Mouse (Mus musculus) layer of hippocampus, postnatal 25 days (tissue): ENCODE measurements around the gene Fermt3. TPM values are rescaled to one million over a fixed set of nuclear protein-coding genes. Genes with fewer than 3 reads are reported as not detected.
A peak's percentile ranks its signal among the peaks of the same experiment; 100 is the strongest.
"Not testable (repeated sequence)": the region's sequence is repeated elsewhere in the genome, so short reads cannot be mapped to it uniquely, and the experiment has no call there.

Source experiments
- DNase-seq, 2 experiments: peaks; one replicate each; pipeline ENCODE4 v3.0.0; 2022; ENCODE audit warnings: mixed read lengths in 2 of 2, low spot score in 1 of 2; ENCODE audit errors: extremely low spot score in 1 of 2
- total RNA-seq, 2 experiments: library from RNA; stranded (reverse); gene quantifications; 2 replicates each; pipeline ENCODE4 v1.2.3; 2021

Fermt3 gene
- total RNA-seq, 2 experiments from 2014 or later: 4.3 to 4.6 TPM

DNA sequence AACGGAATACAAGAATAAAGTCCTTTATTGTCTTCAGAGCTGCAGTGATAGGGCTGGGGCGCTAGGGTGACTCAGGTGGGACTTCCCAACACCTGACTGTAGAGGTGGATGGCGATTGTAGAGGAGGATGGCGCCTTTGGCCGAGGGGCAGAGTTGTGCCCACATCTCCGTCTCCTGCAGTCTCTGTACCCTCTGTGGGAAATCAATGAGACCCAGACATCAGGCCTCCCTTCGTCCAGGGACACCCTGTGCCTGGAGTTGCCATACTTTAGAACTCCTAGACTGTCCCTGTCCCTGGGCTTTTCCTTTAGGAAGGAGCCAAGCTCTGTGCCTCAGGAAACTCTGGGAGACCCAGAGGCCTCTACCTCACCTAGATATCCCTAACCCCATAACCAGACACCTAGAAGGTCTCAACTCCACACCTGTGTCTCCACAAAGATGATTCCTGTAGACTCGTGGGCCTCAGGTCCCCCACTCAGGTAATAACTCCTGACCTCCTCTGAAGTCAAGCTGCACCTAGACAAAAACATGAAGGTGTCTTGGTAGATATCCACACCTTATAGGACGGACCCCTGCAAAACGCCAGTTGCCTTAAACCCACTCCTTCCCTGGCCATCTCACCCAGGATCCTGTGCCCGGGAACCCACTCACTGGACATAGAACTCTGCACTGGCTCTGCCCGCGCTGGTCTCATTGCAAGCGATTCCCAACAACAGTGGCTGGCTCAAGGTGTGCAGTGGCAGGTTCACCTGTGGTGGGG lies 26.1 kb downstream of the Fermt3 start:
- no peak for DNase-seq

DNA sequence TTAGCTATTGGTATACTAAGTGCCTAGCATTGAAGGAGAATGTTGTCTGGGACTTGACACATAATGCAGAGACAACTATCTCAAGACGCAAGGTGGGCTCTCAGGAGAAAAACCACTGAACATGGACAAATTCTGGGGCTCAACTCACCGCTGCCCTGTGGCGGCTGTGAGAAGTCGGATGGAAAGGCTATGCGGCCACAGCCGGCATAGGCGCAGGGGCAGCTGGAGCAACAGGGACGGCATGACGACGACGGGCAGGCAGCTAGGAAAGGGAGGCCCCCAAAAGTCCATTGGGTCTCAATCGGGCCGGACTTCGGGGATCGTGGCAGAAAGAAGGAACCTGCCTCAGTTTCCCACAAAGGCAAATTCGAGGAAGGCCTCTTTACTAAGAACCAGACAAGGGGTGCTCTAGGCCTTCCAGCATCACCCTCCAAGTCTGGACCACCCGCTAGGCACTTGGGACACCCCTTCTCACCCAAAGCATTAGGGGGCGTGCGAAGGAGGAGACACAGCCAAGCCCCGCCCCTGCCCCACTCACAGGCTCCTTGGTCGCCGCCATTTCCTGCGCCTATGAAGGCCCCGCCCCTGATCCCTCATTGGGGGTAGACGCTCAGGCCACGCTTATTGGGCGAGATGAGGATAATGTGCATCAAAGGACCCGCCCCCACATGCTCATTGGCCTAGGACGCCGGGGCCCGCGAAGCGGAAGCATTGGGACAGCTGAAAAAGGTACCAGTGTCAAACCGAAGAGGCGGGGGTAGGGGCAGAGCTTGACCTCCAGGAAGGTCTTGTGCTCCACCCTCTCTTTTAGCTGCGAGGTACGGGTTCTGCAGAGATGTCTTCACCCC lies 27.0 kb downstream of the Fermt3 start, which contains the start of gene Dnajc4:
Gene Dnajc4 (minus strand): TSS at position 562 of the 848 bp plus-strand sequence.
- DNase-seq: peak; percentile 77 to 86

DNA sequence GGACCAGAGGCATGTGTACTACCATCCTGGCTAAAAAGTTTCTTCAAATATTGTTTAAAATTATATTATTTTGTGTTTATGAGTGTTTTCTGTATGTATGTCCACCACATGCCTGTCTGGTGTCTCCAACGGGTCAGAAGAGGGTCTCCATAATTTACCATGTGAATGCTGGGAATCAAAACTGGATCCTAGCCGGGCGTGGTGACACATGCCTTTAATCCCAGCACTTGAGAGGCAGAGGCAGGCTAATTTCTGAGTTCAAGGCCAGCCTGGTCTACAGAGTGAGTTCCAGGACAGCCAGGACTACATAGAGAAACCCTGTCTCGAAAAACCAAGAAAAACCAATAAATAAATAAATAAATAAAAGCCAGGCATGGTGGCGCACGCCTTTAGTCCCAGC lies 28.1 kb downstream of the Fermt3 start:
- not testable (repeated sequence) for DNase-seq

DNA sequence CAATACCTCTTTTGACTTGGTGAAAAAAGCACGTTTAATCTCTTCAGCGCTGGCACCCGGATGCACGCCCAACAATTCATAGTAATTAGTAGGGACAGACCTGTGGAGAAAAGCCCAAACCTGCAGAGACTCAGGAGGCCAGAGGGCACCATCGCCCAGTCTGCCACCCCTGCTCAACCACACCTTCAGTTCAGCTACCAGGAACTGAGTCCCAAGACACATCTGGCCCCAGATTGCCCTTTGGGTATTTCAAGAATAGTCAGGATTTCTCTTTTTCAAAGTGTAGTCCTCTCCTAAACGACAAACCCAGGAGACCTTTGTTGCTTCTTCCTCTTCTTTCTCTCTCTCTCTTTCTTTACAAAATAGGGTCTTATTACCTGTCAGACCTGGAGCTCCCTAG lies 28.6 kb downstream of the Fermt3 start:
- no peak for DNase-seq

DNA sequence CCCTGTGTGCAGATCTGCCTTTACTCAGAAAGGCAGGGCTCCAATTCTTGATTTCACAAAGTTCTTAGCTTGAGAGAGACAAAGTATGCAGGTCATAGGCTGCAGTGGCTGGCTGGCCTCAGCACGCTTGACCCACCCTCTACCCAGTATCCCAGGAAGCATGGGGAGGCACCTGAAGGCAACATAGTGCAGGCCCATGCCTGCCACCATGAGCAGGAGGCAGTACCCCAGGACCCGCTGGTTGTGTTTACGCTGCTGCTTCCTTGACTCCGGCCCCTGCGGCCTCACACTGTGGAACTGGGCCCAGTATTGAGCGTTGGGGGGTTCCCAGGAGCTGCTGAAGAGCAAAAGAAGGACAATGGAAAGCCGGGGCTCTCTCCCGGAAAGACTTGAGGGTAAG lies 30.0 kb downstream of the Fermt3 start:
- DNase-seq: no peak

DNA sequence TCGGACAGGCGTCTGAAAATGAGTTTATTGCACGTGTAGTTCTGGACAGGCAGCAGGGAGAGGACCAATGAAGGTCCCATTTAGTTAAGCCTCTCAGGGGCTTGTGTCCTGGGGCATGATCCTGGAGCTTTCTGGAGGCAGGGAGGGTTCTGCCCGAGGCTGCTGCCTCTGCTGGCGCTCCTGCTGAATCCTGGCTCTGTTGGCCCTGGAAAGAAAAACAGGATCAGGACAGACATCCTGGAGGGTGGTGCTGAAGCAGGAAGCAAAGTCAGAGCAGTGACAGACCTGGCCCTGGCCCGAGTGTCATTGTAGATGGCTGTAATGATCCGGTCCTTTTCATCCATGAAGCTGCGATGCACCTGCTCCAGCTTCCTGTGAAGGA lies 31.4 kb downstream of the Fermt3 start:
- DNase-seq: no peak

DNA sequence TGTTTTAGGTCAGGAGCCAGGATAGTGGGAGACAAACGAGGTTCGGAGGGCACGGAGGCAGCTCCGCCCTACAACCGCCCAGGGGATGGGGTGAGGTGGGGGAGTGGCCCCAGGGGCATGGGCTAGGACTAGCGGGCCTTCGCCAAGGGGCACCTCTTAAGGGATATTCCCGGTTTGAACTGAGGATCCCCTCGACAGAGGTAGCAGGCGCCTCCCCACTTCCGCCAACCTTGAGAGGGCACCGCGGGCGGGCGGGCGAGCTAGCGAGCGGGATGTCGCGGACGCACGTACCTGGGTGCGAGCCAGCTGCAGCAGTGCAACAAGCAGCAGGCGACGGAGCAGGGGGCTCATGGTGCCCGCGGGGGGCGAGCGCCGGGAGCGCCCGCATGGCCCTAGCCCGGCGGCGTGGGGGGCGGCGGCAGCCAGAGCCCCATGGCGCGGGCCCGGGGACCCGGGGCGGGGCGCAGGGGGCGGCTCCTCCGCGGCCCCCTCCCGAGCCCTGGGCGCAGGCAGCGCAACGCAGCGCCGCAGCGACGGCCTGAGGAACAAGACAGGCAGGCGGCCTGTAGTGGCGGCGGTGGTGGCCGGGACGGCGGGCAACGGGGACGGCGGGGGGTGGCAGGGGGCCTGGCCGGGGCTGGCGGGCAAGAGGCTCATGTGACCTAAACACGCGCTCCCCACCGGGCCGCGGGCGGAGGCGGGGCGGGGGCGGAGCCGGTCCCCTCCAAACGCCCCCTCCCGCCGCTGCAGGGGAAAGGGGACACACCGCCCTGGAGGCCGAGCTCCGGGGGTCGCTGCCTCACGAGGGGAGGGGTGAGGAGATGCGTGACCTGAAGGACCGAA lies 32.0 kb downstream of the Fermt3 start, which contains the start of gene Vegfb:
Gene Vegfb (minus strand): TSS at position 591 of the 843 bp plus-strand sequence.
- DNase-seq: peak in 1 of 2 experiments; percentile 48

DNA sequence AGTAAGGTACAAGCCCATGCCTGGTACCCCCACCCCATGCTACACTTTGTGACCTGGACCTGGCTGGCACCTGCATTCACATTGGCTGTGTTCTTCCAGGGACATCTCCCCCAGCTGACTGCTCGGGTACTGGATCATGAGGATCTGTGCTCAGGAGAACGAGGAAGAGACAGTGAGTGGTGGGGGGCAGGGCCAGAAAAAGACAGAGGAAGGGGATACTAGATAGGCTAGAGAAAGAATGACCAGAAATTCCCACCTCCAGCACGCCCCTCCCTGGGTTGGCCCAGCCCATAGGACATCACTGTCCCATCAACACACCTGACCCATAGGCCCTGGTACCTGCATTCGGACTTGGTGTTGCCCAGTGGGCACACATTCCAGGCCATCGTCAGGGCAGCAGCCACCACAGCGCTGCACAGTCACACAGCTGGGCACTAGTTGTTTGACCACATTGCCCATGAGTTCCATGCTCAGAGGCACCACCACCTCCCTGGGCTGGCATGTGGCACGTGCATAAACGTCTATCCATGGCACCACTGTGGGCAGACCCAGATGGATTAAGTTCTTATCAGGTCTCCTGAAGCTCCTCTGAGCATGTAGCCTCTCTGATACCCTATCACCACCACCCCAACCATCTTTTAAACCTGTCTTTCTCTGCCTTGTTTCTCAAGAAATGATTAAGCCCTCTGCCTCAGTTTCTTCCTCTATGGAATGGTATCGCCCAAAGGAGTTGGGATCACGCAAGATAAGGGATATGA lies 33.1 kb downstream of the Fermt3 start:
- DNase-seq: no peak

DNA sequence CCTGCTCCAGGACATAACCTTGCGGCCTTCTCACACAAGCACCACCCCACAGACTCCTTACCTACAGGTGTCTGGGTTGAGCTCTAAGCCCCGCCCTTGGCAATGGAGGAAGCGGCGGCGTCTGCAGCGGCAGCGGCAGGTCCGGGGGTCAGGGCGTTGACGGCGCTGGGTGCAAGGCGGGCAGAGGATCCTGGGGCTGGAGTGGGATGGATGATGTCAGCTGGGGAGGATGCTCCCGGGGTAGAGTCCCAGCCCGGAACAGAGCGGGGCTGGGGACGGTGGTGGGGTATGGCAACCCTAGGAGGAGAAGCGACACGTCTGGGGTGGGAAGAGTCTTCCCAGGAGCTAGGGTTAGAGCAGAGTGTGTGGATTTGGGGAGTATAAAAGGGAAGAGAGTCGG lies 34.0 kb downstream of the Fermt3 start:
- no peak for DNase-seq

DNA sequence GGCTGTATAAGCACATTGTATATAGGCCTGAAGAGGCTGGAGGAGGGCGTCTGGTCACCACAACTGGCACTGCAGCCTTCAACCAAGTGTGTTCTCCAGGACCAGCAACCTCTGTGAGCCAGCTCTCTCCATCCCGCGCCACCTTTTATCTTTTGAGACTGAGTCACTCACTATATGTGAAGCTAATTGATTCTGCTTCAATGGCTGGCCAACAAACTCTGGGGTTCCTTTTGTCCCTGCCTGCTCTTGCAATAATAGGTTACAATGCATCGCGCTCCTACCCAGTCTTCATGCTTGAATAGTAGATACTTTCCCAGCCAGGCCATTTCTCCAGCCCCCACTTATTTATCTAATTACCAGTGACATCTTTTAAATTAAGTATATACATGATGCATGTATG lies 35.6 kb downstream of the Fermt3 start:
- DNase-seq: no peak

DNA sequence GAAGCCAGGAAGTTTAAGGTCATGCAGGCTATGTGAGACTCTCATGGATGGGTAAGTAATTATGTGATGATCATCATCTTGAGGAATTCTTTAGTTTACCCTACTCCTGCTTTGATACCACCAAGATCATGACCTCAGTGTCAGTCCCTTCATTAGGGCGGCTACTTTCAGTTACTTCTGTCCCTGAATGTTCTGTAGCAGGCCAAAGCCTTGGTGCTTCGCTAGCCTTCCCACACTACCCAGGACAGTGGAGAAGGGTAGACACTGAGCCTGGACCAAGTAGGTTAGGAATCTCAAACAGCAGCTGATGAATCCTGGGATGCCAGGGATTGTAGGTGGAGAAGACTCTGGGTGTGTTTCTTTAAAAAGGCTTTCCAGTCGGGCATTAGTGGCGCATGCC lies 37.8 kb downstream of the Fermt3 start:
- no peak for DNase-seq

DNA sequence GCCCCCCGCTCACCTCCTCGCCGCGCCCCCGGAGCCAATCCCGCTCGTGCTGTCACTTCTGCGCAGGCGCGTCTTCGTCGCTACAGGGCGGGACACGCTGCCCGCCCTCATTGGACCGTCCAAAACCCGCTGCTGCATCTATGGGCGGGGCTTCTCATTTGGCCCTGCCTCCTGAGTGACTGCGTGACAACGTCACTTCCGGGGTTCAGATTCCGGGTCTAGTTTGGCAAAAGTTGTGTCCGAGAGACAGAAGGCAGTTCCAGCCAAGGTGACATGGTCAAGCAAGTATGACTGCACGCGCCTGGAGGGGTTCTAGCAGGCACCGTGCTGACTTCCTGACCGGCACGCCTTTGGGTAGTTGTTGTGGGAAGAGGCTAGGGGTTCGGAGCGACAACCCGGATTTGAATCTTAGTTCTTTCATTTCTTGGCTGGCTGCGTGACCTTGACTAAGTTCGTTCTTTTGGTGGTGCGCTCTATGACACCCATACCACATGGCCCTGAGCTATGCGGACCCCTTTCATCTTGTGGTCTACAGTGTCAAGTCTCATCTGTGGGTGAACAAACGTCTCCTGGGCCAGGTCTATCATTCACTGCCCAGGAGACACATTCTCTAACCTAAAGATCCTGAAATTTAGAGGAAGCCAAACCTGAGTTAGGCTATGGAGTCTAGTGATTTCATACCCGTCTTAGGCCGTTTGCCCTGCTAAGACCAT lies 38.7 kb downstream of the Fermt3 start, which contains the start of gene Fkbp2:
Gene Fkbp2 (minus strand): TSS at position 121 of the 713 bp plus-strand sequence.
- peak; percentile 92 to 99 for DNase-seq

DNA sequence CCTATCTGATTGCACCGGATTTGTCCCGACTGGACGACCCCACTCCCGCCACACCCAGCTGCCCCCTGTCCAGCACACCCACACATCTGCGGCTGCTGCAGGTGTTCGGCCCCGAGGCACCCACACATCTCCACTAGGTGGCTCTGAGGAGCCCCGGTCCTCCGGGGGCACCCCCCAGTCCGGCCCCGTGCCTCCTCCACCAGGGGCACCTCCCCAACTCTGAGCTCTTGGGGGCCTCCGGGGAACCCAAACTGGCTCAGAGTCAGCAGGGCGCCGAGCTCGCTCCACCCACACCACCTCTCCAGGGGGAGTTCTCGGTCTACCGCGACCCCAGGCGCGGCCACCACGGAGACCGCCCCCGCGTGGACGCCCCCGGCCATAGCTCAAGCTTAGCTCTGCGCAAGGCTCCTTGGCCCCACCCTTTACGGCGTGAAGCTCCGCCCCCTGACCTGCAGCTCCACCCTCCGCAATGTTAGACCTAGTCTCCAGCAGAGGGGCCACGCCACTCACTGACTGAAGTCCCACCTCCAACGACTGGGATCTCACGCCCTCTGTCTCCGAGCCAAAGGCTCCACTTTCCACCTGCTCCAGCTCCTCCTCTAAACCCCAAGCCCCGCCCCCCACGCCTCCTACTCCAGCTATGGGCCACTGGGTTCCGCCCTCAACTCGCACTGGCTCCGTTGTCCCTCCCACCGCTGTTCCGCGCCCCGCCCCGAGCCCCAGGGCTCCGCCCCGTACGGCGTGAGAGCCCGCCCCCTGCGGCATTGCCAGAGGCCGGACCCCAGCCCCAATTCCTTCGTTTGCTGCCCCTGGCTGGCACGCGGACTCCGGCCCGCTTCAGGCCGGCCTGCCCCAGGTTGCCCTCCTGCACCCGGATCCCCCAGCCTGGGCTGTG lies 39.5 kb downstream of the Fermt3 start:
- DNase-seq: peak; percentile 97 to 100

DNA sequence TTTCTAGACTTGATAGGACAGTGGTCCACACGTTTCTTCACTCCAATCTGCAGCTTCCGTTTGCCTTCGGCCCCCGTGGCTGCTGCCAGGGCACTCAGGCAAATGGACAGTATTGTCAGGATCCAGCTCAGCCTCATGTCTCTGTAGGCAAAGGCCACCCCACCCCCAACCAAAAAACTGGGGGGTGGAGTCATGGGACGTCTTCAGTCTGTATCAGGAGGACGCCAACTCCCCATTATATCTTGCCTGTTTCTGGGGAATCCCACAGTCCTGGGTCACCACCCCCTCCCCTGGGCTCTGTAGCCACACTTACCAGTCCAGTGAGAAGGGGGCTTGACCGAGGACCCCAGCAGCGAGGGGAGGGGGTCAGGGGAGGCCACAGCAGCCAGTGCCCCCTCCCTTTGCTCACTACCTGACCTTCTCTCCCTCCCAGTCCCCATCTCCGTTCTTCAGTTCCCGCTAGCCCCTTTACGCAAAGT lies 40.2 kb downstream of the Fermt3 start:
- no peak for DNase-seq

DNA sequence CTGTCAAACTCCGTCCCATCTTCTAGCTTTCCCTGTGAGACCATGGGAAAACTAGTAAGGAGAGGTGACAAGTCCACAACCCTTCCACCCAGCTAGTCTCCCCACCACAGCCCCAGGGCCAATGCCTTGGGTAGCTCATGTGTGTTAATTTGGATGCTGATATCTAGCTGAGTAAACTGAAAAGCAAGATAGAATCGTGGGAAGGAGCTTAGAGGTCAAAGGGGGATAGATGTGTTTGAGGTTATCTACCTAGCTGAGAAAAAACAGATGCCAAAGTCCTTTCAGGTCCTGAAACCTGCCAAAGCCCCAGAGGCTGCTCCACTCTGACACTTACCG lies 40.7 kb downstream of the Fermt3 start:
- DNase-seq: no peak

DNA sequence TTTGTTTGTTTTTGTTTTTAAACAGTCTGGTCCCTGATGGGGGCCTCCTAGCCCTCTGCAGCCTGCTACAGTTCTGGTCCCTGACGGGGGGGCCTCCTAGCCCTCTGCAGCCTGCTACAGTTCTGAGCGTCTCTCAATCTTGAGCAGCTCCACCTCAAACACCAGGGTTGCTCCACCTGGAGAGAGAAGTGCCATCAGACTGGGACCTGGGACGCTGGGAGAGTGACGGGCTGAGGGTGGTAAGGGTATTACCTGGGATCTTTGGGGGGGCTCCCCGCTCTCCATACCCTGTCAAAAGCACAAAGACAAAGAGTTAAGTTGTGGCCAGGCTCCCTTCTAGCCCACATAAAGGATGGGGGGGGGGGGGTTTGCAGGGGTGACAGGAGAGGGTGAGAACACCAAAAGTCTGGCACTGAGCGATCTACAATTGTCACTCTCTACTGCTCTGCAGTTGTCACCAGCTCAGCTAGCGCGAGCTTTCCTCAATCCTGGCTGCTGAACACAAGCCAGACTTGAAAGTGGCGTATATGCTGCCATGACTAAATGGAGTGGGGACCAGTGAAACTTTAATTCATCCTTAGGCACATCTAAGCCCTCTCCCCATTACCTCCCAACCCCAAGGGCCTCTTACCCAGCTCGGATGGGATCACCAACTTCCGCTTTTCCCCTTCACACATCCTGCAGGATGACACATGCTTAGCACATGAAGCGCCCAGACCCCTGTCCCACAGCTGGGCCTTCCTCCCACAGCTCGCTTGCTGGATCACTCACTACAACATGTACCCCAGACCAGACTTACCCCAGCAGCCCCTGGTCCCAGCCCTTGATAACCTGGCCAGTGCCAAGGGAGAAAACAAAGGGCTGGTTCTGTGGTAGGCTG lies 41.3 kb downstream of the Fermt3 start:
- DNase-seq: no peak
